Mouse (Mus musculus): ENCODE results near the gene Gm7137.

GRCm38 (mm10) chr10:77794976-77795375, 7.0 kb upstream of the Gm7137 start, which contains the start of gene Gm9639:
- TF ChIP-seq CHD1 (IDR thresholded peaks at IDR 0.05; ENCODE audit: low read depth, low read length), result no peak
- no peak for TF ChIP-seq MEF2A (IDR thresholded peaks at IDR 0.05; ENCODE audit: extremely low read depth, insufficient replicate concordance, low read depth, low read length, poor library complexity, severe bottlenecking)
- no peak for TF ChIP-seq POLR2A (IDR thresholded peaks at IDR 0.05; ENCODE audit: control insufficient read depth in 1 of 2, insufficient read depth in 1 of 2, low read depth in 1 of 2, low read length in 2 of 2, poor library complexity in 1 of 2)
- TF ChIP-seq ZMIZ1 (IDR thresholded peaks at IDR 0.05; ENCODE audit: low read depth, low read length), result no peak
- no peak for TF ChIP-seq CTCF (IDR thresholded peaks at IDR 0.05 in 2 of 3, conservative IDR thresholded peaks at IDR 0.05 in 1 of 3; ENCODE audit: control insufficient read depth in 1 of 3, insufficient read depth in 1 of 3, low read depth in 2 of 3, low read length in 3 of 3, poor library complexity in 1 of 3, severe bottlenecking in 1 of 3)

Measured in MEL (cell line).